Mouse (Mus musculus) hindbrain, embryonic 11.5 days (tissue): Measurements from ENCODE around the gene Mpg. TPM values are rescaled to one million over a fixed set of nuclear protein-coding genes. Genes with fewer than 3 reads are reported as not detected.

Source experiments
- ATAC-seq: fragments of 200-750 bp; cut with Nextera tagmentation; 2 replicates; pipeline ENCODE4 v1.8.0; 2017; ENCODE audit warnings: mild to moderate bottlenecking, moderate TSS enrichment, moderate library complexity; ENCODE audit not compliant: low FRiP score
- DNase-seq: peaks from one replicate; pipeline ENCODE4 v3.0.0-alpha.2; 2015; ENCODE audit warnings: low spot score
- H3K27ac ChIP-seq: fragments of 300-500 bp; sonication (generic); 2 replicates; pipeline ENCODE4 v1.5.1; 2014; ENCODE audit warnings: mild to moderate bottlenecking, low read depth, low read length
- H3K27me3 ChIP-seq: fragments of 300-500 bp; sonication (generic); 2 replicates; pipeline ENCODE4 v1.6.1; 2014; ENCODE audit warnings: mild to moderate bottlenecking, low read length, moderate library complexity, mixed read lengths; ENCODE audit not compliant: control insufficient read depth, insufficient read depth
- H3K36me3 ChIP-seq: fragments of 300-500 bp; sonication (generic); 2 replicates; pipeline ENCODE4 v1.6.1; 2014; ENCODE audit warnings: mild to moderate bottlenecking, low read length, moderate library complexity, mixed read lengths; ENCODE audit not compliant: control insufficient read depth, insufficient read depth
- H3K4me1 ChIP-seq: fragments of 300-500 bp; sonication (generic); replicated peaks from 2 replicates; pipeline ENCODE4 v1.6.1; 2014; ENCODE audit warnings: low read length, mixed read lengths; ENCODE audit not compliant: control insufficient read depth, insufficient read depth
- H3K4me2 ChIP-seq: fragments of 300-500 bp; sonication (generic); replicated peaks from 2 replicates; pipeline ENCODE4 v1.6.1; 2014; ENCODE audit warnings: mild to moderate bottlenecking, low read depth, low read length
- H3K4me3 ChIP-seq: fragments of 300-500 bp; sonication (generic); 2 replicates; pipeline ENCODE4 v1.5.1; 2014; ENCODE audit warnings: low read depth, low read length
- H3K9ac ChIP-seq: fragments of 300-500 bp; sonication (generic); 2 replicates; pipeline ENCODE4 v1.6.1; 2014; ENCODE audit warnings: low read depth, low read length
- H3K9me3 ChIP-seq: fragments of 300-500 bp; sonication (generic); 2 replicates; pipeline ENCODE4 v1.6.1; 2016; ENCODE audit warnings: low read length; ENCODE audit not compliant: control insufficient read depth
- WGBS: fragments of 180-500 bp; shearing (Covaris S2); extraction: QIAGEN DNeasy Blood & Tissue Kit; methylation state at CpG from one replicate; pipeline ENCODE4 v1.1.7; 2014; 5-methylcytosine and 5-hydroxymethylcytosine counted together
- polyA plus RNA-seq: library from polyadenylated mRNA; unstranded; fragments of >200 nt; fragmentation: Nextera tagmentation; extraction: Ambion mirVana; gene quantifications from 2 replicates; pipeline ENCODE4 v1.2.1, GENCODE M21; 2014

The Mpg gene
- polyA plus RNA-seq = 28.6 and 29.0 TPM in 2 replicates

- H3K4me2 ChIP-seq = peak within 1 kb of the TSS; percentile 74
- peak within 1 kb of the TSS; percentile 70 for H3K4me3 ChIP-seq
- WGBS = 3% methylated on average over 47 of the region's 47 CpGs
- ATAC-seq (peak; percentile 85), DNase-seq (peak; percentile 90)
- H3K27me3 ChIP-seq = peaks cover 4% of the 10 kb centered on the region; the same call in 1 of the 2 replicates
- peaks cover 3% of the 10 kb centered on the region; the same call in 1 of the 2 replicates for H3K36me3 ChIP-seq
- H3K27ac ChIP-seq = 0 out of 2 replicates have a peak within 1 kb of the TSS, but pooled peaks have one; percentile 0
- H3K4me1 ChIP-seq = peaks cover 6% of the 10 kb centered on the region; the same call in 1 of the 2 replicates
- no peaks in the 10 kb centered on the region for H3K9me3 ChIP-seq
- H3K9ac ChIP-seq = peak within 1 kb of the TSS; percentile 86
Measured at GRCm38 (mm10) chr11:32226124-32226871, at the start of gene Mpg. TSS of gene Mpg (plus strand) at chr11:32226505.

GRCm38 (mm10) chr11:32178506-32178905 lies 47.8 kb upstream of the Mpg start:
- Histone ChIP-seq H3K27me3 (no peaks in the 10 kb centered on the region), H3K36me3 (no peaks in the 10 kb centered on the region), H3K9me3 (no peaks in the 10 kb centered on the region), H3K4me3 (no peak overlapping the region), H3K9ac (no peak overlapping the region), H3K4me1 (no peaks in the 10 kb centered on the region), H3K27ac (no peak overlapping the region), H3K4me2 (no peak overlapping the region)
- 77% methylated on average over 1 of the region's 1 CpGs for WGBS
- no peak for ATAC-seq
- no peak for DNase-seq

- DNase-seq = no peak
- no peak overlapping the region for H3K4me3 ChIP-seq
- no peaks in the 10 kb centered on the region for H3K4me1 ChIP-seq
- H3K4me2 ChIP-seq = no peak overlapping the region
- no peak overlapping the region for H3K27ac ChIP-seq
- H3K9ac ChIP-seq = no peak overlapping the region
- no peaks in the 10 kb centered on the region for H3K9me3 ChIP-seq
- H3K27me3 ChIP-seq = no peaks in the 10 kb centered on the region
- 78% methylated on average over 4 of the region's 4 CpGs for WGBS
- H3K36me3 ChIP-seq = no peaks in the 10 kb centered on the region
- no peak for ATAC-seq
Measured at GRCm38 (mm10) chr11:32181246-32181645, 45.1 kb upstream of the Mpg start.

- peak; percentile 90 for DNase-seq
- no peak overlapping the region for H3K4me2 ChIP-seq
- no peaks in the 10 kb centered on the region for H3K4me1 ChIP-seq
- no peaks in the 10 kb centered on the region for H3K9me3 ChIP-seq
- no peak for ATAC-seq
- 49% methylated on average over 24 of the region's 25 CpGs for WGBS
- H3K9ac ChIP-seq = no peak overlapping the region
- no peak overlapping the region for H3K27ac ChIP-seq
- no peak overlapping the region for H3K4me3 ChIP-seq
- H3K27me3 ChIP-seq = no peaks in the 10 kb centered on the region
- no peaks in the 10 kb centered on the region for H3K36me3 ChIP-seq
Measured at GRCm38 (mm10) chr11:32181973-32182868, 44.1 kb upstream of the Mpg start.

- Histone ChIP-seq H3K4me2 (no peak overlapping the region), H3K4me1 (no peaks in the 10 kb centered on the region), H3K27ac (no peak overlapping the region), H3K9me3 (no peaks in the 10 kb centered on the region), H3K36me3 (no peaks in the 10 kb centered on the region), H3K9ac (no peak overlapping the region), H3K4me3 (no peak overlapping the region), H3K27me3 (no peaks in the 10 kb centered on the region)
- DNase-seq (no peak), ATAC-seq (no peak)
- WGBS = 91% methylated on average over 8 of the region's 8 CpGs
Measured at GRCm38 (mm10) chr11:32184469-32184868, 41.8 kb upstream of the Mpg start.

- no peak for DNase-seq
- Histone ChIP-seq H3K36me3 (no peaks in the 10 kb centered on the region), H3K9me3 (no peaks in the 10 kb centered on the region), H3K4me1 (no peaks in the 10 kb centered on the region), H3K27ac (no peak overlapping the region), H3K27me3 (no peaks in the 10 kb centered on the region), H3K9ac (no peak overlapping the region), H3K4me3 (no peak overlapping the region), H3K4me2 (no peak overlapping the region)
- WGBS = 78% methylated on average over 3 of the region's 3 CpGs
- no peak for ATAC-seq
Measured at GRCm38 (mm10) chr11:32186031-32186430, 40.3 kb upstream of the Mpg start.

- Histone ChIP-seq H3K27ac (no peak overlapping the region), H3K4me3 (no peak overlapping the region), H3K36me3 (no peaks in the 10 kb centered on the region), H3K4me1 (no peaks in the 10 kb centered on the region), H3K27me3 (no peaks in the 10 kb centered on the region), H3K9me3 (no peaks in the 10 kb centered on the region), H3K4me2 (no peak overlapping the region), H3K9ac (no peak overlapping the region)
- ATAC-seq (no peak), DNase-seq (no peak)
- 90% methylated on average over 4 of the region's 4 CpGs for WGBS
Measured at GRCm38 (mm10) chr11:32187256-32187655, 39.0 kb upstream of the Mpg start.

GRCm38 (mm10) chr11:32188881-32189280 lies 37.4 kb upstream of the Mpg start:
- Histone ChIP-seq H3K27ac (no peak overlapping the region), H3K4me3 (no peak overlapping the region), H3K27me3 (no peaks in the 10 kb centered on the region), H3K36me3 (no peaks in the 10 kb centered on the region), H3K9me3 (no peaks in the 10 kb centered on the region), H3K4me2 (no peak overlapping the region), H3K4me1 (no peaks in the 10 kb centered on the region), H3K9ac (no peak overlapping the region)
- DNase-seq = no peak
- 83% methylated on average over 12 of the region's 12 CpGs for WGBS
- ATAC-seq = no peak
